Mouse (Mus musculus) layer of hippocampus, postnatal 10 days (tissue): Measurements from ENCODE around the gene Gm9844. TPM values are rescaled to one million over a fixed set of nuclear protein-coding genes. Genes with fewer than 3 reads are reported as not detected.

ENCODE experiments used
- DNase-seq, 2 experiments: peaks; one replicate each; pipeline ENCODE4 v3.0.0; 2021; ENCODE audit warnings: low spot score in 2 of 2
- total RNA-seq, 2 experiments: library from RNA; stranded (reverse); gene quantifications; 2 replicates each; pipeline ENCODE4 v1.2.3; 2021

The Gm9844 gene
- total RNA-seq, 2 experiments from 2014 or later = 1.8 to 7.7 TPM

- no peak for DNase-seq
Measured at GRCm38 (mm10) chr7:24897959-24898358, 35.9 kb downstream of the Gm9844 start.

- DNase-seq = no peak
Measured at GRCm38 (mm10) chr7:24901114-24901513, 39.1 kb downstream of the Gm9844 start.

- DNase-seq = no peak
Measured at GRCm38 (mm10) chr7:24901842-24902241, 39.8 kb downstream of the Gm9844 start.

GRCm38 (mm10) chr7:24902264-24902629, 40.2 kb downstream of the Gm9844 start:
- no peak for DNase-seq

- DNase-seq = peak in 1 of 2 experiments; percentile 45
Measured at GRCm38 (mm10) chr7:24902630-24903443, 40.8 kb downstream of the Gm9844 start, which contains the start of gene Arhgef1. Gene Arhgef1 (plus strand): TSS chr7:24902912.

- DNase-seq = no peak
Measured at GRCm38 (mm10) chr7:24903444-24903825, 41.4 kb downstream of the Gm9844 start.

GRCm38 (mm10) chr7:24904070-24904483, 42.1 kb downstream of the Gm9844 start:
- peak; percentile 95 to 97 for DNase-seq

- DNase-seq = peak in 1 of 2 experiments; percentile 65
Measured at GRCm38 (mm10) chr7:24904936-24905335, 42.9 kb downstream of the Gm9844 start.

- no peak for DNase-seq
Measured at GRCm38 (mm10) chr7:24906551-24906950, 44.5 kb downstream of the Gm9844 start.

- no peak for DNase-seq
Measured at GRCm38 (mm10) chr7:24907211-24907748, 45.3 kb downstream of the Gm9844 start.

Other genes starting within 250 kb of the Gm9844 start
- gene Lypd3, start 225.7 kb upstream of the Gm9844 start, total RNA-seq = under 1 TPM; 0.20 to 0.64 TPM
- not detected for gene Tex101, start 185.5 kb upstream of the Gm9844 start, total RNA-seq
- not detected for gene BC049730, start 153.0 kb upstream of the Gm9844 start, total RNA-seq
- not detected for gene Gm4763, start 135.3 kb upstream of the Gm9844 start, total RNA-seq
- not detected for gene Cd177, start 101.9 kb upstream of the Gm9844 start, total RNA-seq
- not detected for gene Ceacam10, start 85.0 kb upstream of the Gm9844 start, total RNA-seq
- gene Lypd4, start 7.7 kb downstream of the Gm9844 start, total RNA-seq = not detected
- gene Dmrtc2, start 7.8 kb downstream of the Gm9844 start, total RNA-seq = under 1 TPM in 1 of 2 experiments, not detected in 1; 0.27 TPM
- 100 to 1,000 TPM; 563 to 573 TPM for gene Rps19, start 22.2 kb downstream of the Gm9844 start, total RNA-seq
- not detected for gene Cd79a, start 35.2 kb downstream of the Gm9844 start, total RNA-seq
- 10 to 100 TPM; 83.0 to 97.9 TPM for gene Arhgef1, start 40.7 kb downstream of the Gm9844 start, total RNA-seq
- gene Gm4881, start 82.3 kb downstream of the Gm9844 start, total RNA-seq = not detected
- gene Rabac1, start 110.5 kb downstream of the Gm9844 start, total RNA-seq = 100 to 1,000 TPM; 247 to 271 TPM
- 1,000 to 10,000 TPM; 1,908 to 2,310 TPM for gene Atp1a3, start 143.7 kb downstream of the Gm9844 start, total RNA-seq
- 100 to 1,000 TPM; 236 to 252 TPM for gene Grik5, start 210.1 kb downstream of the Gm9844 start, total RNA-seq
- 10 to 100 TPM; 21.4 to 23.2 TPM for gene Zfp574, start 210.4 kb downstream of the Gm9844 start, total RNA-seq